In the genomic region with DNA sequence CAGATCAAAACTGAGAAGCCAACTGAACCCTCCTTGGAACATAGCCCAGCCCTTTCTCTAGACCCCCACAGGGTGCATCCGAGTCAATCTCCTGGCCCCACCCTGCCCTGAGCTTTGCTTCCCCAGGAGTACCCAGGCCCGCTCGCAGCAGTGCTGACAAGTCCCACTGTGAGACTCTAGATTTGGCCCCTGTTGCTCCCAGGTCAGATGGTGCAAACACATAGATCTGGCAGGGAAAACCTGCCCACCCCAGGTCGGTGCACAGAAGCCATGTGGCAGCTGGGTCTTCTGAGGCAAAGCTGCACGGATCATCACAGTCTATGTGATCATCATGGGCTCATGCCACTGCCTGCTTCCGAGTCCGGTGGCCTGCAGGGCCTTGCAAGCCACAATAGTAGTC, we compare ENCODE assay signal across 35 mouse cellular contexts. TPM values are rescaled to one million over a fixed set of nuclear protein-coding genes. Genes with fewer than 3 reads are reported as not detected.
DNase-seq lines count a peak whose midpoint lies in the region; ATAC-seq and TF ChIP-seq lines count a peak whose summit lies in the region.
"Had no signal": no experiment of that assay in that cellular context is flagged by ENCODE, and none has a peak within 500 bp of the region (broad histone marks: within the 10 kb centered on the region; RNA-seq: fewer than 3 reads in every experiment).

No protein-coding gene starts in this region.

- peaks cover 12% of the 10 kb centered on the region for H3K4me1 ChIP-seq in heart, embryonic 11.5 days (ENCODE audit: control insufficient read depth, insufficient read depth, low read length)
- H3K4me1 ChIP-seq in kidney, adult 2 months (ENCODE audit: control insufficient read depth, insufficient read depth, low read length): no peaks in the 10 kb centered on the region
- H3K4me1 ChIP-seq: midbrain, embryonic 15.5 days had no signal

- H3K27me3 ChIP-seq in heart, embryonic 11.5 days (ENCODE audit: control insufficient read depth, insufficient read depth, low read length): no peaks in the 10 kb centered on the region
- no peaks in the 10 kb centered on the region for H3K27me3 ChIP-seq in kidney, adult 2 months (replicated peaks; ENCODE audit: control insufficient read depth, insufficient read depth, low read length)
- H3K27me3 ChIP-seq: CH12.LX; heart, embryonic 13.5 days; midbrain, embryonic 15.5 days; neural tube, embryonic 12.5 days had no signal

- intact Hi-C loops in left cerebral cortex, postnatal 4 days (cut with DNase I): no loop called here

- no peak overlapping the region for H3K9ac ChIP-seq in heart, embryonic 11.5 days (ENCODE audit: low read depth, low read length)
- H3K9ac ChIP-seq: heart, embryonic 13.5 days; liver, embryonic 14.5 days; midbrain, embryonic 15.5 days; neural tube, embryonic 12.5 days had no signal

- H3K4me2 ChIP-seq in heart, embryonic 11.5 days: no peak overlapping the region
- H3K4me2 ChIP-seq: heart, embryonic 13.5 days; midbrain, embryonic 15.5 days; neural tube, embryonic 12.5 days had no signal

- peak; percentile 41; the same call in 1 of the 2 replicates for ATAC-seq in cerebellum, adult (ENCODE audit: insufficient number of reproducible peaks, low FRiP score, low TSS enrichment)
- ATAC-seq in heart, embryonic 11.5 days (replicated peaks; ENCODE audit: insufficient number of reproducible peaks, low FRiP score, low TSS enrichment): no peak
- ATAC-seq: activated CD4-positive, CD25-positive, alpha-beta regulatory T cell, adult 4 months; forebrain, embryonic 16.5 days; intestine, embryonic 16.5 days; midbrain, embryonic 15.5 days had no signal

- no peak for TF ChIP-seq POLR2A in kidney, adult 2 months (IDR thresholded peaks at IDR 0.05; ENCODE audit: low read depth, low read length)

- 83% methylated on average over 7 of the region's 7 CpGs for whole genome bisulfite sequencing in heart, embryonic 11.5 days (ENCODE audit: insufficient replicate concordance)
- WGBS in kidney, adult 2 months: 85% methylated on average over 7 of the region's 7 CpGs

- no peak overlapping the region for H3K27ac ChIP-seq in heart, embryonic 11.5 days (ENCODE audit: low read depth, low read length)
- H3K27ac ChIP-seq in kidney, adult 2 months (ENCODE audit: insufficient read depth, low read depth, low read length): no peak overlapping the region
- H3K27ac ChIP-seq: gastrocnemius, adult 2 months; heart, adult 2 months; heart, embryonic 13.5 days; liver, embryonic 14.5 days; macrophage; midbrain, embryonic 15.5 days; neural tube, embryonic 12.5 days had no signal

- DNase-seq in cerebellum, adult 8-10 months: no peak
- peak; percentile 76 for DNase-seq in heart, adult 11 months
- peak; percentile 66 for DNase-seq in left cerebral cortex, postnatal 4 days
- no peak for DNase-seq in left cerebral cortex, adult 18-20 months (ENCODE audit: low spot score in 2 of 2)
- peak; percentile 38 for DNase-seq in brain, adult 2 months (ENCODE audit: low read depth, low spot score)
- no peak for DNase-seq in kidney, adult 2 months
- DNase-seq: adrenal gland, adult 2 months; adrenal gland, postnatal 36 days; gastrocnemius, adult 2 months; gastrocnemius, postnatal 36 days; heart, adult 2 months; heart, postnatal 10 days; kidney, adult 9 months; kidney, postnatal 10 days; layer of hippocampus, postnatal 36 days; liver; lung, adult 2 months; lung, postnatal 10 days; right cerebral cortex, adult 18-20 months; right cerebral cortex, postnatal 4 days; thymus, adult 2 months; thymus, postnatal 36 days had no signal

- H3K36me3 ChIP-seq in heart, embryonic 11.5 days (ENCODE audit: control insufficient read depth, insufficient read depth, low read length): no peaks in the 10 kb centered on the region
- no peaks in the 10 kb centered on the region; the same call in 1 of the 2 replicates for H3K36me3 ChIP-seq in kidney, adult 2 months (ENCODE audit: control insufficient read depth, insufficient read depth, low read length)
- H3K36me3 ChIP-seq: midbrain, embryonic 15.5 days; neural tube, embryonic 12.5 days had no signal

- no peak overlapping the region for H3K4me3 ChIP-seq in heart, embryonic 11.5 days (ENCODE audit: low read depth, low read length)
- H3K4me3 ChIP-seq in kidney, adult 2 months (ENCODE audit: insufficient read depth, low read depth, low read length): no peak overlapping the region
- H3K4me3 ChIP-seq: erythroblast, embryonic 14.5 days; gastrocnemius, adult 2 months; heart, adult 2 months; heart, embryonic 13.5 days; midbrain, embryonic 15.5 days; myocyte; neural tube, embryonic 12.5 days had no signal

- no peaks in the 10 kb centered on the region for H3K9me3 ChIP-seq in heart, embryonic 11.5 days (replicated peaks; ENCODE audit: control insufficient read depth, low read length)
- H3K9me3 ChIP-seq: heart, embryonic 13.5 days; midbrain, embryonic 15.5 days; neural tube, embryonic 12.5 days had no signal

- TF ChIP-seq CTCF in kidney, adult 2 months (conservative IDR thresholded peaks at IDR 0.05; ENCODE audit: insufficient read depth, insufficient read length, low read depth, low read length): no peak

RNA-seq across cellular contexts. Expression of a gene that starts 48.6 kb away (rescaled TPM):
- polyA plus RNA-seq in heart, embryonic 11.5 days (2014; fragmentation: Nextera tagmentation; extraction: Ambion mirVana): 61.2 and 65.1 TPM in 2 replicates
- 10 to 100 TPM in 1 of 2 experiments, 1 to 10 TPM in 1; 9.3 to 11.5 TPM for total RNA-seq in left cerebral cortex, postnatal 4 days (2021)
- 1 to 10 TPM; 5.8 to 8.1 TPM for total RNA-seq in left cerebral cortex, adult 18-20 months (2021)
- polyA plus RNA-seq in kidney, adult 2 months (2012; rRNA removed): 72.8 and 96.9 TPM in 2 replicates

Comparison
In these comparisons a context has a peak if more than half of its experiments do, and no peak if none do; other contexts are left out.
1. DNase-seq: peak in heart, adult 11 months (single experiment), left cerebral cortex, postnatal 4 days (single experiment) and brain, adult 2 months (single experiment); none in cerebellum, adult 8-10 months (single experiment), left cerebral cortex, adult 18-20 months (0 of 2) and kidney, adult 2 months (single experiment).